Mouse (Mus musculus): ENCODE results near the gene Ubac2.

DNA sequence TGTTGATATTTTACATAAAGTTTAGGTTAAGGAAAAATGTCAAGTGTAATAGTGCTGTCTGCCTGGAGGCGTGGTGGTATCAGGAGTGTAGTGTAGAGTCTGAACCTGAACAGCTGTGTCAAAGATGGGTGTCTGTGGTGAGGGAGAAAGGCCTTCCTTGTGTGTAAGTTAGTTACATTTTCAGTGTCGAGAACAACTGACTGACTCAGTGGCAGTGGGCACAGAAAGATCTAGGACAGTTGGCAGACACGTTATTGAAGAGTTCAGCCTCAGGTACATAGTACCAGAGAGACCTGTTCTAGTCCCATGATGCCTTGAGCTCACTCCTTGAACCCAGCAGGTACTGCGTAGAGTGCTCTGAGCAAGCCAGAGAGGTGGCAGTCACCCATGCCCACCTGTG, 87.0 kb downstream of the Ubac2 start:
- TF ChIP-seq CTCF (IDR thresholded peaks at IDR 0.05; ENCODE audit: low read depth, low read length): no peak
- no peak for TF ChIP-seq GATA2 (IDR thresholded peaks at IDR 0.05; ENCODE audit: borderline replicate concordance, low read depth, low read length)
- TF ChIP-seq GATA1 (IDR thresholded peaks at IDR 0.05; ENCODE audit: borderline replicate concordance, low read length): no peak
- no peak for TF ChIP-seq TAL1 (conservative IDR thresholded peaks at IDR 0.05; ENCODE audit: low read depth, low read length)
